Mouse (Mus musculus) kidney, postnatal 36 days (tissue): ENCODE data around the gene Sdsl.
A peak's percentile ranks its signal among the peaks of the same experiment; 100 is the strongest.

Source experiments
- DNase-seq, 2 experiments: peaks; one replicate each; pipeline ENCODE4 v3.0.0; 2021 to 2022; ENCODE audit warnings: mixed read lengths in 2 of 2

Sdsl gene

GRCm38 (mm10) chr5:120472770-120473169 is at the start of gene Sdsl:
Gene Sdsl (minus strand): TSS chr5:120472810.
- DNase-seq = no peak

- DNase-seq = peak; percentile 47 to 53
These were observed 44.9 kb upstream of the Sdsl start for GRCm38 (mm10) chr5:120517552-120517951.

- peak; percentile 73 to 85 for DNase-seq
These were observed 43.8 kb upstream of the Sdsl start for GRCm38 (mm10) chr5:120516221-120516984.

- DNase-seq = no peak
These were observed 42.8 kb upstream of the Sdsl start for GRCm38 (mm10) chr5:120515451-120515850.

GRCm38 (mm10) chr5:120514754-120515153 is 42.1 kb upstream of the Sdsl start:
- DNase-seq = peak; percentile 58 to 69

- DNase-seq = peak in 1 of 2 experiments; percentile 32
These were observed 41.5 kb upstream of the Sdsl start for GRCm38 (mm10) chr5:120514031-120514677.

- peak in 1 of 2 experiments; percentile 47 for DNase-seq
These were observed 40.4 kb upstream of the Sdsl start for GRCm38 (mm10) chr5:120512911-120513555.

GRCm38 (mm10) chr5:120511643-120512220 is 39.1 kb upstream of the Sdsl start:
- DNase-seq = peak in 1 of 2 experiments; percentile 44

- DNase-seq = peak; percentile 98 to 99
These were observed 38.5 kb upstream of the Sdsl start, which contains the start of gene Slc8b1 for GRCm38 (mm10) chr5:120510982-120511642. Gene Slc8b1 (plus strand): TSS chr5:120511168.

- no peak for DNase-seq
These were observed 34.7 kb upstream of the Sdsl start for GRCm38 (mm10) chr5:120507311-120507710.

GRCm38 (mm10) chr5:120506490-120506889 is 33.9 kb upstream of the Sdsl start:
- no peak for DNase-seq

- no peak for DNase-seq
These were observed 33.2 kb upstream of the Sdsl start for GRCm38 (mm10) chr5:120505781-120506180.

GRCm38 (mm10) chr5:120505368-120505767 is 32.8 kb upstream of the Sdsl start:
- peak; percentile 83 to 90 for DNase-seq

GRCm38 (mm10) chr5:120503144-120503795 is 30.7 kb upstream of the Sdsl start, which contains the start of gene Plbd2:
Gene Plbd2 (minus strand): TSS chr5:120503625.
- DNase-seq = peak; percentile 83 to 93

GRCm38 (mm10) chr5:120502675-120503143 is 30.1 kb upstream of the Sdsl start:
- DNase-seq = peak in 1 of 2 experiments; percentile 16

GRCm38 (mm10) chr5:120502147-120502621 is 29.6 kb upstream of the Sdsl start:
- no peak for DNase-seq

GRCm38 (mm10) chr5:120500609-120501008 is 28.0 kb upstream of the Sdsl start:
- peak in 1 of 2 experiments; percentile 27 for DNase-seq

GRCm38 (mm10) chr5:120499202-120499601 is 26.6 kb upstream of the Sdsl start:
- DNase-seq = no peak

- DNase-seq = no peak
These were observed 24.5 kb upstream of the Sdsl start for GRCm38 (mm10) chr5:120497071-120497470.

- DNase-seq = no peak
These were observed 23.2 kb upstream of the Sdsl start for GRCm38 (mm10) chr5:120495703-120496226.

- DNase-seq = peak; percentile 19 to 37
These were observed 22.6 kb upstream of the Sdsl start for GRCm38 (mm10) chr5:120495064-120495702.
